Mouse (Mus musculus): ENCODE measurements around the gene Gm5849.
"Not testable (repeated sequence)": the region's sequence is repeated elsewhere in the genome, so short reads cannot be mapped to it uniquely, and the experiment has no call there.

The Gm5849 gene

GRCm38 (mm10) chr3:90777776-90778175 lies at the start of gene Gm5849:
Gm5849 (minus strand) TSS chr3:90777876.
- DNase-seq: not testable (repeated sequence)

- no peak for DNase-seq
Observed at GRCm38 (mm10) chr3:90749658-90750057, 28.0 kb downstream of the Gm5849 start.

- no peak for DNase-seq
Observed at GRCm38 (mm10) chr3:90726606-90727005, 51.1 kb downstream of the Gm5849 start, which contains the start of gene Pglyrp4. Pglyrp4 (plus strand) TSS chr3:90726906.

Measured in thymus, postnatal 36 days (tissue).